Mouse (Mus musculus): ENCODE results near the gene Sort1. TPM values are rescaled to one million over a fixed set of nuclear protein-coding genes. Genes with fewer than 3 reads are reported as not detected.
A peak's percentile ranks its signal among the peaks of the same experiment; 100 is the strongest.

Gene Sort1
- polyA plus RNA-seq, 1 experiment from 2014 or later, result 20.2 TPM

DNA sequence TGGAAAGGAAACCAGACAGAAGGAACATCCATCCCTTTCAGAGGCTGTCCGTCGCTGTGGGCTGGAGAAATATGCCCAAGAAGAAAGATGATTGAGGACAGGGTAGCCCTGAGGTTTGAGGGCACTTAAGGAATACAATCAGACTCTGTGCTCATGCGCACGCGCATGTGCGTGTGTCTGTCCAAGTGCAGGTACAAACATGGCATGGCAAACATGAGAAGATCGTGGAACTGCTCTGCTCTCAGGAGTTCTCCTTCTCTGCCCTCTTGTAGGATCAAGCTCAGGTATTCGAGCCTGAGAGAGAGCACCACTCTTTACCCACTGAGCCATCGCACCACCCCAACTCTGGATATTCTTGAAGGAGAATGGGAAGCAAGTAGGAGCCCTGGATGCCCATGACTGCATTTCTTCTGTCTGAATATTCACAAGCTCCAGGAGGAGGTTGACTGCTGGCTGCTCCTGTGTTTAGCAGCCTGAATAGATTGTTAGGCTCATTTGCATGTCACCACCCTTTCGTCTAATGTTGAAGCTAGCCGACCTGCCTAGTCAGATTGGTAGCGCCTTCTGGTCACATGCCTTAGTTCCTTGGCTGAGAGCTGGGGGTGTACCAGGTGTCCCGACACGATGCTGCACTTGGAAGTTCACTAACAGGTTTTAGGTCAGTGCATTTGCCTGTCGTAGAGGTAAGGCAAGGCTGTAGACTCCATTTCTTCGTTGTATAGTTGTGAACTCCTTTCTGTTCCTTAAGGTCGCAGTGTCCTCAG is 7.3 kb downstream of the Sort1 start:
- Histone ChIP-seq H3K4me2 (no peak overlapping the region), H3K4me3 (ENCODE audit: low read depth, low read length) (no peak overlapping the region), H3K27me3 (ENCODE audit: control insufficient read depth, insufficient read depth, low read length) (no peaks in the 10 kb centered on the region), H3K4me1 (ENCODE audit: control insufficient read depth, insufficient read depth, low read length) (peaks cover 70% of the 10 kb centered on the region), H3K36me3 (ENCODE audit: control insufficient read depth, insufficient read depth, low read length) (no peaks in the 10 kb centered on the region), H3K27ac (ENCODE audit: low read depth, low read length) (no peak overlapping the region), H3K9ac (ENCODE audit: low read depth, low read length) (no peak overlapping the region), H3K9me3 (replicated peaks; ENCODE audit: control insufficient read depth, low read length) (no peaks in the 10 kb centered on the region)
- no peak for ATAC-seq (replicated peaks; ENCODE audit: insufficient number of reproducible peaks, low FRiP score, low TSS enrichment)
- 65% methylated on average over 17 of the region's 17 CpGs for WGBS (ENCODE audit: insufficient replicate concordance)

GRCm38 (mm10) chr3:108294398-108294797 is 10.5 kb downstream of the Sort1 start:
- Histone ChIP-seq H3K9me3 (replicated peaks; ENCODE audit: control insufficient read depth, low read length) (no peaks in the 10 kb centered on the region), H3K9ac (ENCODE audit: low read depth, low read length) (peak overlapping the region; percentile 35; the same call in 1 of the 2 replicates), H3K27ac (ENCODE audit: low read depth, low read length) (peak overlapping the region; percentile 74), H3K4me2 (peak overlapping the region; percentile 7), H3K4me3 (ENCODE audit: low read depth, low read length) (no peak overlapping the region), H3K4me1 (ENCODE audit: control insufficient read depth, insufficient read depth, low read length) (peaks cover 61% of the 10 kb centered on the region), H3K27me3 (ENCODE audit: control insufficient read depth, insufficient read depth, low read length) (no peaks in the 10 kb centered on the region), H3K36me3 (ENCODE audit: control insufficient read depth, insufficient read depth, low read length) (no peaks in the 10 kb centered on the region)
- WGBS (ENCODE audit: insufficient replicate concordance), result 18% methylated on average over 2 of the region's 2 CpGs
- ATAC-seq (replicated peaks; ENCODE audit: insufficient number of reproducible peaks, low FRiP score, low TSS enrichment), result 0 out of 2 replicates have a peak, but pooled peaks have one; percentile 48

- H3K9me3 ChIP-seq (replicated peaks; ENCODE audit: control insufficient read depth, low read length), result no peaks in the 10 kb centered on the region
- H3K4me2 ChIP-seq, result peak overlapping the region; percentile 63
- H3K27me3 ChIP-seq (ENCODE audit: control insufficient read depth, insufficient read depth, low read length), result no peaks in the 10 kb centered on the region
- peak overlapping the region; percentile 19; the same call in 1 of the 2 replicates for H3K4me3 ChIP-seq (ENCODE audit: low read depth, low read length)
- no peaks in the 10 kb centered on the region for H3K36me3 ChIP-seq (ENCODE audit: control insufficient read depth, insufficient read depth, low read length)
- peak overlapping the region; percentile 66 for H3K27ac ChIP-seq (ENCODE audit: low read depth, low read length)
- no peak for ATAC-seq (replicated peaks; ENCODE audit: insufficient number of reproducible peaks, low FRiP score, low TSS enrichment)
- 41% methylated on average over 14 of the region's 14 CpGs for WGBS (ENCODE audit: insufficient replicate concordance)
- peaks cover 52% of the 10 kb centered on the region for H3K4me1 ChIP-seq (ENCODE audit: control insufficient read depth, insufficient read depth, low read length)
- peak overlapping the region; percentile 44; the same call in 1 of the 2 replicates for H3K9ac ChIP-seq (ENCODE audit: low read depth, low read length)
These were observed 11.7 kb downstream of the Sort1 start for GRCm38 (mm10) chr3:108295379-108296219.

- Histone ChIP-seq H3K27me3 (ENCODE audit: control insufficient read depth, insufficient read depth, low read length) (no peaks in the 10 kb centered on the region), H3K4me3 (ENCODE audit: low read depth, low read length) (peak overlapping the region; percentile 19; the same call in 1 of the 2 replicates), H3K27ac (ENCODE audit: low read depth, low read length) (peak overlapping the region; percentile 66), H3K4me1 (ENCODE audit: control insufficient read depth, insufficient read depth, low read length) (peaks cover 44% of the 10 kb centered on the region), H3K9me3 (replicated peaks; ENCODE audit: control insufficient read depth, low read length) (no peaks in the 10 kb centered on the region), H3K4me2 (peak overlapping the region; percentile 63), H3K36me3 (ENCODE audit: control insufficient read depth, insufficient read depth, low read length) (no peaks in the 10 kb centered on the region), H3K9ac (ENCODE audit: low read depth, low read length) (peak overlapping the region; percentile 44; the same call in 1 of the 2 replicates)
- WGBS (ENCODE audit: insufficient replicate concordance), result 9% methylated on average over 14 of the region's 14 CpGs
- peak; percentile 59; the same call in 1 of the 2 replicates for ATAC-seq (replicated peaks; ENCODE audit: insufficient number of reproducible peaks, low FRiP score, low TSS enrichment)
These were observed 12.6 kb downstream of the Sort1 start for GRCm38 (mm10) chr3:108296220-108297049.

GRCm38 (mm10) chr3:108297050-108297419 is 13.2 kb downstream of the Sort1 start:
- no peaks in the 10 kb centered on the region for H3K9me3 ChIP-seq (replicated peaks; ENCODE audit: control insufficient read depth, low read length)
- peak overlapping the region; percentile 66 for H3K27ac ChIP-seq (ENCODE audit: low read depth, low read length)
- H3K36me3 ChIP-seq (ENCODE audit: control insufficient read depth, insufficient read depth, low read length), result no peaks in the 10 kb centered on the region
- WGBS (ENCODE audit: insufficient replicate concordance), result 69% methylated on average over 7 of the region's 7 CpGs
- H3K4me1 ChIP-seq (ENCODE audit: control insufficient read depth, insufficient read depth, low read length), result peaks cover 44% of the 10 kb centered on the region
- no peak overlapping the region for H3K4me3 ChIP-seq (ENCODE audit: low read depth, low read length)
- ATAC-seq (replicated peaks; ENCODE audit: insufficient number of reproducible peaks, low FRiP score, low TSS enrichment), result no peak
- peak overlapping the region; percentile 63 for H3K4me2 ChIP-seq
- H3K27me3 ChIP-seq (ENCODE audit: control insufficient read depth, insufficient read depth, low read length), result no peaks in the 10 kb centered on the region
- peak overlapping the region; percentile 2; the same call in 1 of the 2 replicates for H3K9ac ChIP-seq (ENCODE audit: low read depth, low read length)

- Histone ChIP-seq H3K27me3 (ENCODE audit: control insufficient read depth, insufficient read depth, low read length) (no peaks in the 10 kb centered on the region), H3K36me3 (ENCODE audit: control insufficient read depth, insufficient read depth, low read length) (no peaks in the 10 kb centered on the region), H3K27ac (ENCODE audit: low read depth, low read length) (0 out of 2 replicates have a peak overlapping the region, but pooled peaks have one; percentile 3), H3K4me2 (no peak overlapping the region), H3K4me1 (ENCODE audit: control insufficient read depth, insufficient read depth, low read length) (peaks cover 44% of the 10 kb centered on the region), H3K4me3 (ENCODE audit: low read depth, low read length) (no peak overlapping the region), H3K9ac (ENCODE audit: low read depth, low read length) (no peak overlapping the region), H3K9me3 (replicated peaks; ENCODE audit: control insufficient read depth, low read length) (no peaks in the 10 kb centered on the region)
- 44% methylated on average over 7 of the region's 7 CpGs for WGBS (ENCODE audit: insufficient replicate concordance)
- ATAC-seq (replicated peaks; ENCODE audit: insufficient number of reproducible peaks, low FRiP score, low TSS enrichment), result no peak
These were observed 14.0 kb downstream of the Sort1 start for GRCm38 (mm10) chr3:108297603-108298553.

- no peak overlapping the region for H3K4me2 ChIP-seq
- H3K4me1 ChIP-seq (ENCODE audit: control insufficient read depth, insufficient read depth, low read length), result peaks cover 34% of the 10 kb centered on the region
- 86% methylated on average over 6 of the region's 6 CpGs for WGBS (ENCODE audit: insufficient replicate concordance)
- no peak for ATAC-seq (replicated peaks; ENCODE audit: insufficient number of reproducible peaks, low FRiP score, low TSS enrichment)
- no peaks in the 10 kb centered on the region for H3K27me3 ChIP-seq (ENCODE audit: control insufficient read depth, insufficient read depth, low read length)
- no peak overlapping the region for H3K9ac ChIP-seq (ENCODE audit: low read depth, low read length)
- H3K27ac ChIP-seq (ENCODE audit: low read depth, low read length), result no peak overlapping the region
- H3K36me3 ChIP-seq (ENCODE audit: control insufficient read depth, insufficient read depth, low read length), result no peaks in the 10 kb centered on the region
- no peak overlapping the region for H3K4me3 ChIP-seq (ENCODE audit: low read depth, low read length)
- H3K9me3 ChIP-seq (replicated peaks; ENCODE audit: control insufficient read depth, low read length), result no peaks in the 10 kb centered on the region
These were observed 16.7 kb downstream of the Sort1 start for GRCm38 (mm10) chr3:108300455-108301030.

Data from heart, embryonic 11.5 days (tissue).